Mouse (Mus musculus) ES-E14 (cell line): ENCODE data around the gene Asic2. TPM values are rescaled to one million over a fixed set of nuclear protein-coding genes. Genes with fewer than 3 reads are reported as not detected.

Experiments used
- DNase-seq: peaks from one replicate; pipeline ENCODE4 v3.0.0-alpha.2; 2013; ENCODE audit warnings: low read depth, low spot score
- H3K27ac ChIP-seq: 2 replicates; pipeline ENCODE4 v1.5.1; 2012; ENCODE audit warnings: low read depth, mild to moderate bottlenecking, low read length, moderate library complexity, mixed read lengths; ENCODE audit not compliant: poor library complexity, insufficient read depth, severe bottlenecking
- H3K36me3 ChIP-seq: 2 replicates; pipeline ENCODE4 v1.6.1; 2012; ENCODE audit warnings: mild to moderate bottlenecking, low read length, moderate library complexity, mixed read lengths; ENCODE audit not compliant: control insufficient read depth, poor library complexity, insufficient read depth, severe bottlenecking
- H3K4me1 ChIP-seq, 2 experiments: fragments of 150-350 bp in 1 of 2; sonication (generic) in 1 of 2; 2 replicates each; pipeline ENCODE4 v1.6.1; 2012; ENCODE audit warnings: low read length in 2 of 2, mild to moderate bottlenecking in 1 of 2, mixed read lengths in 1 of 2; ENCODE audit not compliant: control insufficient read depth in 2 of 2, insufficient read depth in 2 of 2, poor library complexity in 1 of 2
- H3K4me3 ChIP-seq, 2 experiments: fragments of 150-350 bp in 1 of 2; sonication (generic) in 1 of 2; 2 replicates each; pipeline ENCODE4 v1.5.1; 2012; ENCODE audit warnings: low read length in 2 of 2, low read depth in 1 of 2, mild to moderate bottlenecking in 1 of 2, mixed read lengths in 1 of 2; ENCODE audit not compliant: insufficient read depth in 1 of 2, poor library complexity in 1 of 2, severe bottlenecking in 1 of 2
- H3K9ac ChIP-seq: 2 replicates; pipeline ENCODE4 v1.6.1; 2012; ENCODE audit warnings: low read depth, mild to moderate bottlenecking, low read length, mixed read lengths; ENCODE audit not compliant: poor library complexity, insufficient read depth, severe bottlenecking
- H3K9me3 ChIP-seq: fragments of 150-350 bp; sonication (generic); 2 replicates; pipeline ENCODE4 v1.6.1; 2012; ENCODE audit warnings: low read depth, mild to moderate bottlenecking, low read length; ENCODE audit not compliant: control insufficient read depth, insufficient read depth
- CHD2 ChIP-seq: IDR thresholded peaks from 2 replicates; pipeline ENCODE4 v1.6.1; 2014; ENCODE audit warnings: mild to moderate bottlenecking, low read depth, low read length, inconsistent platforms
- HCFC1 ChIP-seq: IDR thresholded peaks from 2 replicates; pipeline ENCODE4 v1.6.1; 2012; ENCODE audit warnings: low read length, inconsistent platforms, borderline replicate concordance; ENCODE audit not compliant: insufficient read depth
- MAFK ChIP-seq: IDR thresholded peaks from 2 replicates; pipeline ENCODE4 v1.6.1; 2014; ENCODE audit warnings: mild to moderate bottlenecking, low read depth, low read length, inconsistent platforms; ENCODE audit not compliant: insufficient read depth
- ZC3H11A ChIP-seq: IDR thresholded peaks from 2 replicates; pipeline ENCODE4 v1.6.1; 2012; ENCODE audit warnings: low read depth, mild to moderate bottlenecking, inconsistent platforms, low read length, borderline replicate concordance
- ZNF384 ChIP-seq: IDR thresholded peaks from 2 replicates; pipeline ENCODE4 v1.6.1; 2012; ENCODE audit warnings: low read depth, low read length, inconsistent platforms
- in situ Hi-C, 2 experiments: fragments of 600-800 bp; cut with MboI; formaldehyde crosslinking; loops; one replicate each; pipeline ENCODE4 v1.15.1; 2025; ENCODE audit warnings: low sequenced_read_pairs in 2 of 2, inconsistent platforms in 1 of 2; ENCODE audit not compliant: unreplicated experiment in 2 of 2
- total RNA-seq: library from RNA; depleted of rRNA; stranded (reverse); fragments of 300-350 nt; gene quantifications from 2 replicates; pipeline ENCODE4 v1.2.3, GENCODE M21; 2012

Asic2 gene
- total RNA-seq, 1 experiment = 0.13 TPM

DNA sequence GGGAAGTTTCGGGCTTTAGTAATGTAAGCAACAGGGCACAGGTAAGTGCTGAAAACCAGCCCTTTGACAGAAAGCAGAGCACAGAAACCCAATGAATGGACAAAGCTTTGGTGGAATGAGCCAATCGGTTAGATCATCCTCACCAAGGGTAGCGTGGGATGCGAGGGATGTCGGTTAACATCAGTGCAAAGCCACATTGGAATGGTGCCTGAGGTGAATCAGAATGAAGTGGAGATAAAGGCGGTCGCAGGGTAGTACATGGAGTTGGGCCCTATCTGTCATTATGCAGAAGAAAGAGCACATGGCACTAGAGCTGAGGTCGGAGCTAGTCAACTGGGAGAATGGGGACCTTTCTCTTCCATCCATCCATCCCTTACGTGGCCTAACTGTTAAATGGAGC, 383.8 kb downstream of the Asic2 start:
- Histone ChIP-seq H3K9me3 (no peaks in the 10 kb centered on the region), H3K36me3 (no peaks in the 10 kb centered on the region), H3K4me3 (no peak overlapping the region), H3K4me1 (peaks cover 0 to 1% of the 10 kb centered on the region in 2 experiments; a peak in 1 of 4 replicates), H3K27ac (no peak overlapping the region), H3K9ac (no peak overlapping the region)
- in situ Hi-C loops = no loop called here
- no peak for DNase-seq
- no peak for TF ChIP-seq ZNF384
- no peak for TF ChIP-seq ZC3H11A
- no peak for TF ChIP-seq HCFC1
- no peak for TF ChIP-seq CHD2
- TF ChIP-seq MAFK = no peak

DNA sequence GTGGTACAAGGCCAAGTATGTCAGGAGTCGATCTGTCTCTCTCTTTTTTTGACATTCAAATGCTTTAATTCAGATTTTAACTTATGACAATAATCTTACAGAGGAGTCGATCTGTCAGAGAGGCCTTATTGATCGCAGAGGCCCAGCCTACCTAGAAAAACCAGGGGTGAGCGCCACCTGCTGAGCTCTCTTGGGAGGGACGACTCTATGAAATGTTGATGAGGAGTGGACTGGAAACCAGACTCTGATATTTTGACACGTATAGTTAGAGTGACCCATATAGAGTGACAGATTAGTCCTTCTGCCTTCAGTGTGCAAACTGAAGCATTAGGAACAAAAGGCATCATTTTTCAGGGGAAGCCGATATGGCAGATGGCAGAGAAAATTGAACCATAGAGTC, 385.1 kb downstream of the Asic2 start:
- H3K36me3 ChIP-seq = no peaks in the 10 kb centered on the region
- in situ Hi-C loops = no loop called here
- DNase-seq = no peak
- no peak overlapping the region for H3K27ac ChIP-seq
- no peaks in the 10 kb centered on the region for H3K9me3 ChIP-seq
- no peak overlapping the region for H3K4me3 ChIP-seq
- H3K4me1 ChIP-seq = peaks cover 0 to 1% of the 10 kb centered on the region in 2 experiments; a peak in 1 of 4 replicates
- no peak overlapping the region for H3K9ac ChIP-seq
- TF ChIP-seq MAFK = no peak
- no peak for TF ChIP-seq ZNF384
- TF ChIP-seq ZC3H11A = no peak
- no peak for TF ChIP-seq HCFC1
- TF ChIP-seq CHD2 = no peak

DNA sequence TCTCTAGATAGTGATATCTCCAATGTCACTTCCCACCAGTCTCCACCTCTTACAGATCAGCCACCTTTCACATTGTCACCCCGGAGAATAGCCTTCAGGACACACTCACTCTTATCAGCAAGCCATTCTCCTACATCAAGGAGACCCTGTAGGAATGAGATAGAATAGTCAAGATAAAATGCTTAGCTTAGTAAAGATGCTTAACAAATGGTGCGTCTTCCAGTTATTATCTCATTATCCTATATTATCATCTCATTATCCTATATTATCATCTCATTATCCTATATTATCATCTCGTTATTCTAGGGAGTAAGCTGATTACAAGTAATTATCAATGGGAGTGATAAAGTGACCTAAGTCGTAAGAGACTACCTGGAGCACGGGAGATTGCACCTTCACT, 386.1 kb downstream of the Asic2 start:
- Histone ChIP-seq H3K4me3 (no peak overlapping the region), H3K36me3 (no peaks in the 10 kb centered on the region), H3K27ac (no peak overlapping the region), H3K9ac (no peak overlapping the region), H3K9me3 (no peaks in the 10 kb centered on the region), H3K4me1 (peaks cover 0 to 1% of the 10 kb centered on the region in 2 experiments; a peak in 1 of 4 replicates)
- in situ Hi-C loops = no loop called here
- TF ChIP-seq HCFC1 (no peak), MAFK (no peak), ZC3H11A (no peak), CHD2 (no peak), ZNF384 (no peak)
- no peak for DNase-seq

GRCm38 (mm10) chr11:81579753-81580152, 388.5 kb downstream of the Asic2 start:
- in situ Hi-C loops = no loop called here
- Histone ChIP-seq H3K4me1 (no peaks in the 10 kb centered on the region), H3K4me3 (no peak overlapping the region), H3K9ac (no peak overlapping the region), H3K36me3 (no peaks in the 10 kb centered on the region), H3K9me3 (no peaks in the 10 kb centered on the region), H3K27ac (no peak overlapping the region)
- DNase-seq = no peak
- TF ChIP-seq CHD2 = no peak
- no peak for TF ChIP-seq ZC3H11A
- TF ChIP-seq MAFK = no peak
- TF ChIP-seq ZNF384 = no peak
- TF ChIP-seq HCFC1 = no peak

DNA sequence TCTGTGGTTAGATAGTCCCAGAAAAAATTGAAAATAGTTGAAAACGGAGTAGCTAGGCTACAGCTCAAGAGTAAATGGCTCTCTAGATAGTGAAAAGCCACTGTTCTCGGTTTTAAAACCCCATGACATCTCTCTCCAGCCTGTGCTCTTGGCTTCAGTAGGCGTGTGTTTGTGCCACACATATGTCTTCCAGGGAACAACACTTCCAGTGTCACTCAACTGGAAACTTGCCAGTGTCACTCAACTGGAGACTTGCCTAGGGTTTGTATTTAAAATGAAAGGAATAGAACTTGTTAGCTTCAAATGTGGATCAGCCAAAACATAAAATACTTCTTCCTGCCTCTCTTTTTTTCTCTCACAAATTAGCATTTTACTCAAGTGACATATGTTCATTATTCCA, 397.9 kb downstream of the Asic2 start:
- no peak for TF ChIP-seq HCFC1
- TF ChIP-seq CHD2 = no peak
- TF ChIP-seq ZC3H11A = no peak
- no peak for TF ChIP-seq ZNF384
- TF ChIP-seq MAFK = no peak
- no peak overlapping the region for H3K27ac ChIP-seq
- H3K9ac ChIP-seq = no peak overlapping the region
- H3K4me1 ChIP-seq = no peaks in the 10 kb centered on the region
- no peak overlapping the region for H3K4me3 ChIP-seq
- no peaks in the 10 kb centered on the region for H3K36me3 ChIP-seq
- in situ Hi-C loops = no loop called here
- no peaks in the 10 kb centered on the region for H3K9me3 ChIP-seq
- no peak for DNase-seq
